Mouse (Mus musculus) forebrain, embryonic 12.5 days (tissue): ENCODE data around the gene Gpn3. TPM values are rescaled to one million over a fixed set of nuclear protein-coding genes. Genes with fewer than 3 reads are reported as not detected.

Experiments used
- polyA plus RNA-seq: library from polyadenylated mRNA; unstranded; fragments of >200 nt; fragmentation: Nextera tagmentation; extraction: Ambion mirVana; gene quantifications from 2 replicates; pipeline ENCODE4 v1.2.1, GENCODE M21; 2016

The Gpn3 gene
- polyA plus RNA-seq, 1 experiment from 2014 or later, result 62.6 TPM

Other genes starting within 250 kb of the Gpn3 start
- not detected in 2 replicates for gene Ccdc63, start 231.1 kb upstream of the Gpn3 start, polyA plus RNA-seq
- gene Ppp1cc, start 213.6 kb upstream of the Gpn3 start, polyA plus RNA-seq, result 324 and 337 TPM in 2 replicates
- gene Hvcn1, start 165.1 kb upstream of the Gpn3 start, polyA plus RNA-seq, result 7.5 and 8.4 TPM in 2 replicates
- gene Tctn1, start 107.4 kb upstream of the Gpn3 start, polyA plus RNA-seq, result 4.4 and 5.5 TPM in 2 replicates
- 9.6 and 10.7 TPM in 2 replicates for gene Pptc7, start 87.5 kb upstream of the Gpn3 start, polyA plus RNA-seq
- gene Rad9b, start 17.6 kb upstream of the Gpn3 start, polyA plus RNA-seq, result 12.7 and 15.8 TPM in 2 replicates
- gene Vps29, start 17.5 kb upstream of the Gpn3 start, polyA plus RNA-seq, result 174 and 186 TPM in 2 replicates
- 106 and 115 TPM in 2 replicates for gene Fam216a, start 488 bp downstream of the Gpn3 start, polyA plus RNA-seq
- gene Arpc3, start 20.0 kb downstream of the Gpn3 start, polyA plus RNA-seq, result 111 and 128 TPM in 2 replicates
- 49.2 and 50.5 TPM in 2 replicates for gene Anapc7, start 49.8 kb downstream of the Gpn3 start, polyA plus RNA-seq
- gene Atp2a2, start 130.3 kb downstream of the Gpn3 start, polyA plus RNA-seq, result 57.9 and 61.2 TPM in 2 replicates
- 54.7 and 55.6 TPM in 2 replicates for gene Ift81, start 242.6 kb downstream of the Gpn3 start, polyA plus RNA-seq